Mouse (Mus musculus) neural tube, embryonic 14.5 days (tissue): ENCODE results near the gene H3f3a. TPM values are rescaled to one million over a fixed set of nuclear protein-coding genes. Genes with fewer than 3 reads are reported as not detected.

Experiments used
- ATAC-seq: fragments of 200-750 bp; cut with Nextera tagmentation; 2 replicates; pipeline ENCODE4 v1.8.0; 2017; ENCODE audit warnings: low read depth, mild to moderate bottlenecking, moderate TSS enrichment, moderate library complexity
- H3K27ac ChIP-seq: fragments of 300-500 bp; sonication (generic); 2 replicates; pipeline ENCODE4 v1.5.1; 2014; ENCODE audit warnings: low read depth, mild to moderate bottlenecking, control low read depth, low read length, moderate library complexity, mixed read lengths
- H3K27me3 ChIP-seq: fragments of 300-500 bp; sonication (generic); 2 replicates; pipeline ENCODE4 v1.6.1; 2014; ENCODE audit warnings: low read length; ENCODE audit not compliant: control insufficient read depth, insufficient read depth
- H3K36me3 ChIP-seq: fragments of 300-500 bp; sonication (generic); 2 replicates; pipeline ENCODE4 v1.6.1; 2014; ENCODE audit warnings: low read length, mixed read lengths; ENCODE audit not compliant: control insufficient read depth, insufficient read depth
- H3K4me1 ChIP-seq: fragments of 300-500 bp; sonication (generic); 2 replicates; pipeline ENCODE4 v1.6.1; 2014; ENCODE audit warnings: low read length; ENCODE audit not compliant: control insufficient read depth, insufficient read depth
- H3K4me2 ChIP-seq: fragments of 300-500 bp; sonication (generic); 2 replicates; pipeline ENCODE4 v1.6.1; 2014; ENCODE audit warnings: mild to moderate bottlenecking, low read depth, low read length, control low read depth
- H3K4me3 ChIP-seq: fragments of 300-500 bp; sonication (generic); 2 replicates; pipeline ENCODE4 v1.5.1; 2014; ENCODE audit warnings: low read depth, low read length, control low read depth, mixed read lengths
- H3K9ac ChIP-seq: fragments of 300-500 bp; sonication (generic); replicated peaks from 2 replicates; pipeline ENCODE4 v1.6.1; 2014; ENCODE audit warnings: low read depth, mild to moderate bottlenecking, control low read depth, low read length, mixed read lengths
- H3K9me3 ChIP-seq: fragments of 300-500 bp; sonication (generic); 2 replicates; pipeline ENCODE4 v1.6.1; 2016; ENCODE audit warnings: low read length; ENCODE audit not compliant: control insufficient read depth
- WGBS: fragments of 180-500 bp; shearing (Covaris S2); extraction: QIAGEN DNeasy Blood & Tissue Kit; methylation state at CpG from one replicate; pipeline ENCODE4 v1.1.7; 2014; 5-methylcytosine and 5-hydroxymethylcytosine counted together
- polyA plus RNA-seq: library from polyadenylated mRNA; unstranded; fragments of >200 nt; fragmentation: Nextera tagmentation; extraction: Ambion mirVana; gene quantifications from 2 replicates; pipeline ENCODE4 v1.2.1, GENCODE M21; 2014

Gene H3f3a
- polyA plus RNA-seq, 1 experiment from 2014 or later = 3,430 TPM

DNA sequence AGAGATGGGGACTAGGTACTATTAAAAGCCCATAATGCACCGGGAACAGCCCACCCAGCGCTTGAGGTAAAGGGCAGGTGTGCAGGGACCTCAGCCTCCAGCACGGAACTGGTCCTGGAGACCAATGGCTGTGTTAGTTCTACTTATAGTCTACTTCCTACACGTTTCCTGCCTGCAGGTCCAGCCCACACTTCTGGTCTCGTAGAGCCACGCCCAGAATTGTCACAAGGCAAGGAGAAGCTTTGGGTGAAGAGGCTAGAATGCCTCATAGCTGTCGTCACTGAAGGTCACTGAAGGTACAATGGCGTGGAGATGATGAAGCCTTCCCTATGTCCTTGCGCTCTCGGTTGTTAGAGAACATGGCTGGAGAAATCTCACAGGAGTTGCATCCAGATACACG lies 16.0 kb upstream of the H3f3a start:
- ATAC-seq = no peak
- Histone ChIP-seq H3K27me3 (no peaks in the 10 kb centered on the region), H3K4me3 (no peak overlapping the region), H3K4me1 (no peaks in the 10 kb centered on the region), H3K27ac (no peak overlapping the region), H3K4me2 (no peak overlapping the region), H3K9ac (no peak overlapping the region), H3K36me3 (no peaks in the 10 kb centered on the region), H3K9me3 (no peaks in the 10 kb centered on the region)
- 87% methylated on average over 11 of the region's 11 CpGs for WGBS

DNA sequence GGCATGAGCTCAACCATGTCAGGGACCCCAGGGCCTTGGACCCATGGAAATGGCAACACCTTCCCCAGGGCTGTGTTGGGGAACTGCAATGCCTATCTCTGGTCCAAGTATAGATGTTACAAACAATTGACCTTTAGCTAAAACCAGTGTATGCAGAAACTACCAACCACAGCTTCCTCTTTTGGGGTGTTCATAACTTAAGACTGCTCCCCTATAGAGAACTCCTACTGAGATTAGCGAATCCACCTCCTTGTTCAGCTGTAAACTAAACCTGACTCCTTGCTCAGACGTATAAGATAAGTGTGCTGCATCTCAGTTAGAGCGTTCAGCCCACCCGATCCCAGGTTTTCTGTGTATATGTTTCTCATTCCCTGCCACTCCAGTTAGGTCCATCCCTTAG lies 12.9 kb upstream of the H3f3a start:
- H3K4me1 ChIP-seq = no peaks in the 10 kb centered on the region
- WGBS = 93% methylated on average over 4 of the region's 4 CpGs
- H3K4me2 ChIP-seq = no peak overlapping the region
- H3K9me3 ChIP-seq = no peaks in the 10 kb centered on the region
- no peak for ATAC-seq
- H3K9ac ChIP-seq = no peak overlapping the region
- H3K27me3 ChIP-seq = no peaks in the 10 kb centered on the region
- no peak overlapping the region for H3K27ac ChIP-seq
- no peaks in the 10 kb centered on the region for H3K36me3 ChIP-seq
- H3K4me3 ChIP-seq = no peak overlapping the region

DNA sequence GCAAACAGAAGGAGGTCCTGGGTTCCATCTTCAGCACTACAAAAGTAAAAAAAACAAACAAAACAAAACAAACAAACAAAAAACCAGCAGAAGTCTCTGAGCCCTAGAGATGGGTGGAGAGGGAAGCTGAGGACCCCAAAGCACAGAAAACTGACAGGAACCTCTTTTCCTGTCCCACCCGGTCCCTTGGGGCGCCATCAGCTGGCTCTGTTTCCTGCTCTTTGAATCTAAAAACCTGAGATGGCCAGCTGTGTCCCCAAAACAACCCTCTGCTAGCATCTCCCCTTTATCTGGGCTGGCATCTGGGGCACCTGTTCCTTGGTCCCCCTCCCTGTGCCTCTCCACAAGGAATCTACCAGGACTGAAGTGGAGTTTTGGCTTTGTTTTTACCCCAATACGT lies 11.0 kb upstream of the H3f3a start:
- no peak overlapping the region for H3K4me3 ChIP-seq
- H3K27ac ChIP-seq = no peak overlapping the region
- no peaks in the 10 kb centered on the region for H3K36me3 ChIP-seq
- WGBS = 84% methylated on average over 3 of the region's 3 CpGs
- ATAC-seq = no peak
- H3K4me1 ChIP-seq = no peaks in the 10 kb centered on the region
- no peak overlapping the region for H3K9ac ChIP-seq
- H3K4me2 ChIP-seq = no peak overlapping the region
- H3K9me3 ChIP-seq = no peaks in the 10 kb centered on the region
- H3K27me3 ChIP-seq = no peaks in the 10 kb centered on the region

DNA sequence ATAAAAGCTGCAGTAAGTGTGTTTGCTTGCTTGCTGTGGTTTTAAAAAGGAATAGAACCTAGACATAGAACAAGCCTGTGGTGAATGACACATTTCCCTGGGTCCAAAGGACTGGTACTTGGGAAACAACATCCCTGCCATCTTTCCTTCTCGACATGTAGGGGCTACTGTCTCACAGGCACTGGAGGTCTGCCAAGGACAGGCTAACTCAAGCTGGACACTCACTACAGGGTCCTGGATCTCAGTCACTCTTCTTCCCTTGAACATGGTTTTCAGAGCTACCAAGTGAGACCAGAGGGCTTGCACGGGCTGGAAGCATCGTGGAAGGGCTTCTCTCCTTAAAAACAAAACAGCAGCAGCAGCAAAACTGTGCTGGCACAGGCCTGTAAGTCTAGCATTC lies 10.0 kb upstream of the H3f3a start:
- no peak for ATAC-seq

DNA sequence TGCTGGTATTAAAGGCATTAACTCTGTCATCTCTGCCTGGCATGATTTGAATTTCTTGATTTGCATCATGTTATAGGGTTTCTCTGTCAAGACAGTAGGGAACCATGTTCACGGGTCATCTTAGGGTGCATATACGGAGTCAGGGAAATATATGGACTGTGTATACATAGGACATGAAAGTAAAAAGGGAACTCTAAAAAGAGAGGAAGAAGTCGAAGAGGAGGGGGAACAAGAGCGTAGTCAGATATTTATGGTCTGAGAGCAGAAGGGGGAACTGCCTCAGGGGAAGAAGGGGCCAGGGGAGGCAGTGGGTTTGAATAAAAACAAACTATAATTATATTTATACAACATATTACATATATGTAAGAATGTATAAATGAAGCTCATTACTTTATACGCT lies 8.5 kb upstream of the H3f3a start:
- H3K4me2 ChIP-seq = no peak overlapping the region
- no peaks in the 10 kb centered on the region for H3K4me1 ChIP-seq
- H3K9ac ChIP-seq = no peak overlapping the region
- H3K27me3 ChIP-seq = no peaks in the 10 kb centered on the region
- ATAC-seq = no peak
- H3K9me3 ChIP-seq = no peaks in the 10 kb centered on the region
- H3K36me3 ChIP-seq = no peaks in the 10 kb centered on the region
- no peak overlapping the region for H3K4me3 ChIP-seq
- no peak overlapping the region for H3K27ac ChIP-seq
- WGBS = 88% methylated on average over 5 of the region's 5 CpGs

More for the DNA sequence above, 10.0 kb upstream of the H3f3a start:
- Histone ChIP-seq H3K4me1 (no peaks in the 10 kb centered on the region), H3K9ac (no peak overlapping the region), H3K27me3 (no peaks in the 10 kb centered on the region), H3K27ac (no peak overlapping the region), H3K9me3 (no peaks in the 10 kb centered on the region), H3K36me3 (no peaks in the 10 kb centered on the region), H3K4me2 (no peak overlapping the region), H3K4me3 (no peak overlapping the region)
- 77% methylated on average over 3 of the region's 3 CpGs for WGBS

DNA sequence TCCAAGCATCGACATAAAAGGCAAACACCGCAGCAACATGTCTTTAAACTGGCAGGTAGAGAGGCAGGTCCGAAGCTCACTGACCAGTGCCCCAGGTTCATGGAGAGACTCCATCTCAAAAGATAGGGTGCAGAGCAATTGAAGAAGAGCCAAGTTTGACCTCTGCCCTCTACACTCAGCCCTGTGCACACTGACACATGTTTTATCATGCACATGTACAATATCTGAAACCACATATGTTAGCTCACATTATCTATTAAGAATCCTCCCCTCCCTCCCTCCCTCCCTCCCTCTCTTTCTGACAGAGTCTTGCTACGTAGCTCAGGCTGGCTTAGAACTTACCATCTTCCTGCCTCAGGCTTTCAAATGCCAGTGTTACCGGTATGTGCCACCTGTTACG lies 7.4 kb upstream of the H3f3a start:
- no peaks in the 10 kb centered on the region for H3K9me3 ChIP-seq
- no peaks in the 10 kb centered on the region for H3K27me3 ChIP-seq
- no peak overlapping the region for H3K9ac ChIP-seq
- H3K4me1 ChIP-seq = no peaks in the 10 kb centered on the region
- H3K27ac ChIP-seq = no peak overlapping the region
- H3K4me3 ChIP-seq = no peak overlapping the region
- no peak overlapping the region for H3K4me2 ChIP-seq
- H3K36me3 ChIP-seq = no peaks in the 10 kb centered on the region
- 86% methylated on average over 6 of the region's 6 CpGs for WGBS
- ATAC-seq = no peak

DNA sequence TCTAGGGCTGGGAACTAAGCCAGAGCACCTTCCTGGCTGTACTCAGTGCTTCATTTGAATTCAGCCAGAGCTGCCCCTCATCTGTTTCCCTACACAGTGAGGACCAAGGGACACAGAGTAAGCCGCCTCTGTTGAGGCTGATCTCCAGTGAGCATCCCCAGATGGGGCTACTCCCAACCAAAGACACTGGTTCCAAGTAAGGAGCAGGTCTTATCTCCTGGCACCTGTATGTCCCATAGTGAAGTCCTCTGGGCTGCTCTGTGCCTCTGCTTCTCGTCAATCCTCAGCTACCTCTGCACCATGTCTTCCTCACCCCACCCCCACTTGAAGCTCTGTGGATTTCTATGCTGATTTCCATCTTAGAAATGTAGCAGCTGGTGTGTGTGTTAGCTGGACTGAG lies 4.3 kb upstream of the H3f3a start:
- Histone ChIP-seq H3K27ac (no peak overlapping the region), H3K9me3 (no peaks in the 10 kb centered on the region), H3K27me3 (no peaks in the 10 kb centered on the region), H3K4me1 (peaks cover 12% of the 10 kb centered on the region; the same call in 1 of the 2 replicates), H3K36me3 (no peaks in the 10 kb centered on the region), H3K4me2 (no peak overlapping the region), H3K9ac (no peak overlapping the region; the same call in 1 of the 2 replicates), H3K4me3 (no peak overlapping the region)
- 86% methylated on average over 2 of the region's 2 CpGs for WGBS
- ATAC-seq = no peak

DNA sequence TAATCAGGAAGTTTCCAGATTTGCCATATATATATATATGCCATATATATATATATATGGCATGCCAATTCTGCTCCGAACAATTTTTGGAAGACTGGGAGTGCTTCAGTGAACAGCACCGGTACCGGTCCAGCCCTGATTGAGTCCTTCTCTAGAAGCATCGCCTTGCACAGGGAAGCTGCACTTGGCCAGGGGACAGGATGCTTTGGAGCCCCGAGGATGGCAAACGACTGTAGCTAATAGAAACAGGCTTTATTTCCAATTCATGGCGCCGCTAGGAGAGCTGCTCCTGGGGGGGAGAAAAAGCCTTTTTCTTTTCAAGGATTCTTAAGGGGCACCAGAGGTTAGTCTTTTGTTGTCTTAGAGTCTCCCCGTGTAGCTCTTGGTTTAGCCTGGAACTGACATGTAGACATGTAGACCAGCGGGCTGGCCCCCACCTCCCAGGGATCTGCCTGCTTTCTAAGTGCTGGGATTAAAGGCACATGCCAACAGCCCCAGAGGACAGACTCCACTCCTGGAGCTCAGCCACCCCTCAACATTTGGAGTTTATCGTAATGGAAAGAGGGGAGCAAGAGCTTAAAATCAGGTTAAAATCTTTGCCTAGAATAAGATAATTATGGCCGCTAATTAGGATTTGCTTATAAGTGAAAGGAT lies 1.8 kb upstream of the H3f3a start:
- H3K27ac ChIP-seq = peak overlapping the region; percentile 24
- WGBS = 46% methylated on average over 12 of the region's 12 CpGs
- peak overlapping the region; percentile 26; the same call in 1 of the 2 replicates for H3K9ac ChIP-seq
- no peak overlapping the region for H3K4me3 ChIP-seq
- peaks cover 17% of the 10 kb centered on the region for H3K4me1 ChIP-seq
- peak overlapping the region; percentile 91; the same call in 1 of the 2 replicates for H3K4me2 ChIP-seq
- no peaks in the 10 kb centered on the region for H3K27me3 ChIP-seq
- ATAC-seq = no peak
- peaks cover 2% of the 10 kb centered on the region; the same call in 1 of the 2 replicates for H3K36me3 ChIP-seq
- H3K9me3 ChIP-seq = no peaks in the 10 kb centered on the region

DNA sequence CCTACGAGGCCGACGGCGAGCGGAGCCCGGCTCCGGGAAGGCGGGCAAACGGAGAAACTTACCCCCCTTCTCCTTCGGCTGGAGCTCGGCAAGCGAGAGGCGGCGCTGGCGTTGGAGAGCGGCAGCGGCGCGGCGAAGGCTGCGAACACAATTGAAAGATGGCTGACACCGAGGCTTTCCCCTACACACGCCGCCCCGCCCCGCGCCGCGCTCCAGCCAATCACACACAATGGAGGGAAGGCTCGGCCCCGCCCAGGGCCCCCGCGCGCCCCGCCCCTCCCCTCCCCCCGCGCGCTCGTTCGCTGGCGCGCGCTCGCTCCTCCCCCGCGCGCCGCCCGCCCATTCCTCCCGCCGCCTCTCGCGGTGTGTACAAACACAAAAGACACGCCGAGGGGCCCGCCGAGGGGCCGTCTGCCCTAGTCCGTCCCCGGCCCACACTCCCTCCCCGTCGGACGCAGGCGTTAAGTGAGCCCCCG lies 296 bp downstream of the H3f3a start:
- Histone ChIP-seq H3K36me3 (peaks cover 17% of the 10 kb centered on the region), H3K4me2 (peak overlapping the region; percentile 91), H3K27me3 (no peaks in the 10 kb centered on the region), H3K4me1 (peaks cover 26% of the 10 kb centered on the region), H3K27ac (peak overlapping the region; percentile 99), H3K9me3 (no peaks in the 10 kb centered on the region), H3K4me3 (peak overlapping the region; percentile 94), H3K9ac (peak overlapping the region; percentile 99)
- ATAC-seq = peak; percentile 95
- under 1% methylated on average over 37 of the region's 65 CpGs for WGBS
